Mouse (Mus musculus) bone marrow macrophage, adult 2 months (primary cell): ENCODE measurements around the gene Pwp1.

Experiments used
- CTCF ChIP-seq: IDR thresholded peaks from 2 replicates; pipeline ENCODE4 v1.5.1; 2012; ENCODE audit warnings: low read depth, mild to moderate bottlenecking, low read length, moderate library complexity
- POLR2A ChIP-seq: IDR thresholded peaks from 2 replicates; pipeline ENCODE4 v1.6.1; 2012; ENCODE audit warnings: mild to moderate bottlenecking, low read depth, low read length, borderline replicate concordance

GRCm38 (mm10) chr10:85936280-85936965 is 107.1 kb downstream of the Pwp1 start:
- no peak for TF ChIP-seq CTCF
- TF ChIP-seq POLR2A = no peak
